Mouse (Mus musculus) small intestine, adult 2 months (tissue): ENCODE measurements around the gene Ankrd11. TPM values are rescaled to one million over a fixed set of nuclear protein-coding genes. Genes with fewer than 3 reads are reported as not detected.

Experiments used
- H3K27ac ChIP-seq: fragments of 200-500 bp; 2 replicates; pipeline ENCODE4 v1.5.1; 2012; ENCODE audit warnings: low read depth, low read length, control low read depth, inconsistent platforms; ENCODE audit not compliant: insufficient read depth
- H3K27me3 ChIP-seq: fragments of 200-500 bp; 2 replicates; pipeline ENCODE4 v1.6.1; 2012; ENCODE audit warnings: mild to moderate bottlenecking, moderate library complexity, low read length, inconsistent platforms; ENCODE audit not compliant: control insufficient read depth, insufficient read depth
- H3K36me3 ChIP-seq: fragments of 200-500 bp; 2 replicates; pipeline ENCODE4 v1.6.1; 2012; ENCODE audit warnings: mild to moderate bottlenecking, low read length, control low read depth, inconsistent platforms; ENCODE audit not compliant: control insufficient read depth, insufficient read depth
- H3K4me1 ChIP-seq: fragments of 200-500 bp; 2 replicates; pipeline ENCODE4 v1.6.1; 2012; ENCODE audit warnings: low read length, inconsistent platforms, mixed read lengths; ENCODE audit not compliant: control insufficient read depth, insufficient read depth, insufficient read length
- H3K4me3 ChIP-seq: fragments of 200-500 bp; 2 replicates; pipeline ENCODE4 v1.5.1; 2012; ENCODE audit warnings: low read depth, mild to moderate bottlenecking, control low read depth, inconsistent platforms, low read length, moderate library complexity
- CTCF ChIP-seq: fragments of 200-500 bp; IDR thresholded peaks from 2 replicates; pipeline ENCODE4 v1.5.1; 2012; ENCODE audit warnings: low read depth, mild to moderate bottlenecking, control low read depth, inconsistent platforms, low read length, moderate library complexity, mixed read lengths; ENCODE audit not compliant: insufficient replicate concordance, insufficient read length; ENCODE audit errors: extremely low read depth
- POLR2A ChIP-seq: fragments of 200-500 bp; IDR thresholded peaks from 2 replicates; pipeline ENCODE4 v1.6.1; 2012; ENCODE audit warnings: low read depth, mild to moderate bottlenecking, control low read depth, inconsistent platforms, low read length, moderate library complexity
- WGBS: fragments of 180-500 bp; shearing (Covaris S2); methylation state at CpG from one replicate; pipeline ENCODE4 v1.1.7; 2018; 5-methylcytosine and 5-hydroxymethylcytosine counted together
- polyA plus RNA-seq: library from polyadenylated mRNA; depleted of rRNA; stranded (reverse); fragments of >200 nt; gene quantifications from 2 replicates; pipeline ENCODE4 v1.2.3, GENCODE M21; 2012

Ankrd11 gene
- polyA plus RNA-seq, 1 experiment, result 79.9 TPM

- WGBS, result 57% methylated on average over 3 of the region's 3 CpGs
- Histone ChIP-seq H3K4me3 (no peak overlapping the region), H3K36me3 (0 out of 2 replicates have a peak, but pooled peaks cover 2% of the 10 kb centered on the region), H3K27me3 (no peaks in the 10 kb centered on the region), H3K4me1 (peaks cover 38% of the 10 kb centered on the region), H3K27ac (no peak overlapping the region)
- TF ChIP-seq CTCF (no peak), POLR2A (no peak)
These were observed 49.0 kb downstream of the Ankrd11 start for GRCm38 (mm10) chr8:122993031-122993430.

GRCm38 (mm10) chr8:122992296-122992695 is 49.8 kb downstream of the Ankrd11 start:
- peaks cover 42% of the 10 kb centered on the region for H3K4me1 ChIP-seq
- 0 out of 2 replicates have a peak, but pooled peaks cover 2% of the 10 kb centered on the region for H3K36me3 ChIP-seq
- TF ChIP-seq POLR2A (no peak), CTCF (no peak)
- no peak overlapping the region for H3K4me3 ChIP-seq
- H3K27ac ChIP-seq, result no peak overlapping the region
- no peaks in the 10 kb centered on the region for H3K27me3 ChIP-seq
- 81% methylated on average over 2 of the region's 2 CpGs for WGBS

GRCm38 (mm10) chr8:122991368-122991767 is 50.7 kb downstream of the Ankrd11 start:
- H3K27ac ChIP-seq, result peak overlapping the region; percentile 27
- no peak for TF ChIP-seq CTCF
- TF ChIP-seq POLR2A, result no peak
- no peaks in the 10 kb centered on the region for H3K36me3 ChIP-seq
- H3K4me1 ChIP-seq, result peaks cover 46% of the 10 kb centered on the region
- H3K27me3 ChIP-seq, result no peaks in the 10 kb centered on the region
- no peak overlapping the region for H3K4me3 ChIP-seq
- 62% methylated on average over 5 of the region's 5 CpGs for WGBS

DNA sequence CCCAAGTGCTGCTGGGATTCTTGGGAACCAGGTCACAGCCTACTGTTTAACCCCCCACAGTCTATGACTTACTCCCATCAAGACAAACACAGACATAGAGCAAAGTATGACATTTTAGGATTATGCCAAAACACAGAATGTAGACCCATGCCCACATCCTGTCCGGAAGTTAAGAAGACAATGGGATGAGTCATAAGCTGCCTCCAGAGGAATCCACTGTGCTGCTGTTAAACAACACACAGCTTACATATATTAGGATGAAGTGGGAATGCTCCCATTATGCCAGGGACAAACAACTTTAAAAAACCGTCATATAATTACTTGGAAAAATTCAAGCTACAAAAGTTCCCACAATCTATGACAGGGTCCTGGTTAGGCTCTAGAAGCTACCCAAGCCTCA is 52.1 kb downstream of the Ankrd11 start:
- peaks cover 52% of the 10 kb centered on the region for H3K4me1 ChIP-seq
- H3K36me3 ChIP-seq, result no peaks in the 10 kb centered on the region
- WGBS, result 56% methylated on average over 2 of the region's 2 CpGs
- H3K27me3 ChIP-seq, result no peaks in the 10 kb centered on the region
- peak overlapping the region; percentile 97 for H3K27ac ChIP-seq
- no peak for TF ChIP-seq CTCF
- TF ChIP-seq POLR2A, result no peak
- no peak overlapping the region for H3K4me3 ChIP-seq

GRCm38 (mm10) chr8:122988955-122989354 is 53.1 kb downstream of the Ankrd11 start:
- 10% methylated on average over 3 of the region's 3 CpGs for WGBS
- Histone ChIP-seq H3K4me1 (peaks cover 55% of the 10 kb centered on the region), H3K36me3 (no peaks in the 10 kb centered on the region), H3K4me3 (no peak overlapping the region), H3K27ac (peak overlapping the region; percentile 80; the same call in 1 of the 2 replicates), H3K27me3 (no peaks in the 10 kb centered on the region)
- TF ChIP-seq CTCF (no peak), POLR2A (no peak)

DNA sequence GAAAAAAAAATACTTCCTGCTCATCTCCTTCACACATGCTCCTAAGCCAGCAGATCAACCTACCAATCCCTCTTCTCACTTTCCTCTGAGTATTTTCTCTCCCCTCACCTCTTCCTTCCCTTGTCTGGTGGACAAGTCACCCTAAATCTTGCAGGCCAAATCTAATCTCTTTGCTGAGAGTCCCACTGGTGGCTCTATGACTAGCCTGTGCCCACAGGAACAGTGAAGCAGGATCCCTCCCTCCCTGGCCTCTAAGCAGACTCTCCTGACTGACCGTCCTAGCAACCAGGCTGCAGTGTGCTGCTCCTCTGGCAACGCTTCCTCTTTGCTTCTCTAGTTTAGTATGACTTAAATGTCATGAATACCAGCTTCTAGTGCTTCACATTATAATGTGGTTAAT is 54.8 kb downstream of the Ankrd11 start:
- 14% methylated on average over 2 of the region's 2 CpGs for WGBS
- no peak overlapping the region for H3K4me3 ChIP-seq
- H3K27me3 ChIP-seq, result no peaks in the 10 kb centered on the region
- TF ChIP-seq CTCF, result no peak
- no peak for TF ChIP-seq POLR2A
- peaks cover 50% of the 10 kb centered on the region for H3K4me1 ChIP-seq
- peak overlapping the region; percentile 3 for H3K27ac ChIP-seq
- H3K36me3 ChIP-seq, result no peaks in the 10 kb centered on the region

DNA sequence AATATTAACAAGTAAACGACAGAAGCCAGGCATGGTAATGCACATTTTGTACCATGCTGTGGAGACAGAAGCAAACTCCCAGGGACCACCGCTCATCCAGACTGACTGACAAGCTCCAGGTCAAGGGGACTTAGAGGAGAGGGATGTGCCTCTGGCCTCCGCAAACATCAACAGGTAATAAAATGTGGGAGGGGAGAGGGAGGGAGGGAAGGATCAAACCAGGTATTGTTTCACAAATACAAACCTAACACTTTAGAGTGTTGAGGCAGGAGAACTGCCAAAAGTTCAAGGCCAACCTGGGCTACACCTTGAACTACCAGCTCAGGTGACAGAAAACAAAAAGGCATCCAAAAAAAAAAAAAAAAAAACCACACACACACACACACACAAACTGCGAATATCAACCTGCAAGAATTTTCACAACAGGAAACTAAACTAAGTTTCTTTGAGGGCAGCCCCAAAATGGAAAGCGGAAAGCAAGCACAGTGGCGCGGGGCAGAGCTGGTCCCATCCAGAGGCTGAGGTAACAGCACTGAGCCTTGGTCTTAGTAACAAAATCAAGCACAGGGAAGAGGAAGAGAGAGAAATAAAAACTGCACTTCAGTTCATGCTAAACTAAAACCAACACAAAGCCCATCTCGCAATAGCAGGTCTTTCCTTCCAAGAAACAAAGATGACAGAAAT is 55.4 kb downstream of the Ankrd11 start:
- Histone ChIP-seq H3K27me3 (no peaks in the 10 kb centered on the region), H3K4me1 (peaks cover 45% of the 10 kb centered on the region), H3K4me3 (no peak overlapping the region), H3K27ac (peak overlapping the region; percentile 42; the same call in 1 of the 2 replicates), H3K36me3 (no peaks in the 10 kb centered on the region)
- TF ChIP-seq POLR2A, result no peak
- no peak for TF ChIP-seq CTCF
- 34% methylated on average over 8 of the region's 8 CpGs for WGBS
